Mouse (Mus musculus) forebrain, embryonic 11.5 days (tissue): ENCODE measurements around the gene Bzw1. TPM values are rescaled to one million over a fixed set of nuclear protein-coding genes. Genes with fewer than 3 reads are reported as not detected.

Source experiments
- ATAC-seq: fragments of 200-750 bp; cut with Nextera tagmentation; replicated peaks from 2 replicates; pipeline ENCODE4 v1.8.0; 2017; ENCODE audit warnings: moderate TSS enrichment; ENCODE audit not compliant: low FRiP score
- DNase-seq: peaks from one replicate; pipeline ENCODE4 v3.0.0-alpha.2; 2017; ENCODE audit warnings: low spot score
- H3K27ac ChIP-seq: fragments of 300-500 bp; sonication (generic); 2 replicates; pipeline ENCODE4 v1.5.1; 2014; ENCODE audit warnings: low read depth, low read length
- H3K27me3 ChIP-seq: fragments of 300-500 bp; sonication (generic); 2 replicates; pipeline ENCODE4 v1.6.1; 2014; ENCODE audit warnings: mild to moderate bottlenecking, low read length, mixed read lengths; ENCODE audit not compliant: control insufficient read depth, insufficient read depth
- H3K36me3 ChIP-seq: fragments of 300-500 bp; sonication (generic); 2 replicates; pipeline ENCODE4 v1.6.1; 2014; ENCODE audit warnings: mild to moderate bottlenecking, low read length, moderate library complexity, mixed read lengths; ENCODE audit not compliant: control insufficient read depth, insufficient read depth
- H3K4me1 ChIP-seq: fragments of 300-500 bp; sonication (generic); replicated peaks from 2 replicates; pipeline ENCODE4 v1.6.1; 2014; ENCODE audit warnings: low read length, mixed read lengths; ENCODE audit not compliant: control insufficient read depth, insufficient read depth
- H3K4me2 ChIP-seq: fragments of 300-500 bp; sonication (generic); 2 replicates; pipeline ENCODE4 v1.6.1; 2014; ENCODE audit warnings: low read depth, mild to moderate bottlenecking, low read length, moderate library complexity, mixed read lengths; ENCODE audit not compliant: severe bottlenecking
- H3K4me3 ChIP-seq: fragments of 300-500 bp; sonication (generic); 2 replicates; pipeline ENCODE4 v1.5.1; 2014; ENCODE audit warnings: low read depth, low read length
- H3K9ac ChIP-seq: fragments of 300-500 bp; sonication (generic); 2 replicates; pipeline ENCODE4 v1.6.1; 2014; ENCODE audit warnings: low read length
- H3K9me3 ChIP-seq: fragments of 300-500 bp; sonication (generic); 2 replicates; pipeline ENCODE4 v1.6.1; 2016; ENCODE audit warnings: low read length, mixed read lengths; ENCODE audit not compliant: control insufficient read depth
- WGBS: fragments of 180-500 bp; shearing (Covaris S2); extraction: QIAGEN DNeasy Blood & Tissue Kit; methylation state at CpG from one replicate; pipeline ENCODE4 v1.1.7; 2014; 5-methylcytosine and 5-hydroxymethylcytosine counted together
- polyA plus RNA-seq: library from polyadenylated mRNA; unstranded; fragments of >200 nt; fragmentation: Nextera tagmentation; extraction: Ambion mirVana; gene quantifications from 2 replicates; pipeline ENCODE4 v1.2.1, GENCODE M21; 2014

Gene Bzw1
- polyA plus RNA-seq, 1 experiment from 2014 or later, result 551 TPM

DNA sequence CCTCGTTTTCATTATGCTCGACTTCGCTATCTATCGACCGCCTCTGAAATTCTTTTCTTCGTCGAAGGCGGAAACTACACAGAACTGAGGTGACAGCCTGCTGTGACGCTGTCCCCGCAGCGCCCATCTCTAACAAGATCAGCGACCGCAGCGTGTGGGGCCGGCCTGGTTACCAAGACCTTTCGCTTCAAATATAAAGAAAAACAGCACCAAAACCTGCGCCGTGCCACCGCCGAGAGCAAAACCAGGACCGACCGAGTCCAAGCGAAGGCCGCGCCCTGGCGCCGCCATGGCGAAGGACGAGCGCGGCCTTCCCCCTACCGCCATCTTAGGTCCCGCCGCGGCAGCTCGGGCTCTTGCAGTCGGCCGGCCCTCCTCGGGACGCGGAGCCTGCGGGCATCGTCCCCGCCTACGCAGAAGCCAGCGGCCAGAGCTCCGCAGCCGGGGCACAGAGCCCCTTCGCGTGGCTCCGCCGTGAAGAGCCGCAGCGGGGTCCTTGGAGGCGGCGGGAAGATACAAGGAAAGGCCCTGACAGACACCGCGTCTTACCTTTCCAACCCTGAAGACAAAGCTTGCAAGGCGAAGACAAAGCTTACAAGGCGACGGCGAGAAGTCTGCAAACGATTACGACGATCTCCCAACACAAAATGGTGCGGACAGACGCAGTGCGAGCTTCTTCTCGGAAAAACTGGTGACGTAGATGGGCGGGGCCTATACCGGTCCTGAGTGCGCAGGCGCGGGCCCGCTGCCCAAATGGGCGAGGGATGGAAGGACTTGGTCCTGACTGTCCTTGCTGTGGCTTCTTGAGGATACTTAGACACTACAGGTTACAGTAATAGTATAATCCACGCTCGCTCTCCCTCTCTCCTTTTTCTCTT, 30.9 kb downstream of the Bzw1 start, which contains the start of gene Clk1:
TSS of gene Clk1 (minus strand) at position 696 of the 878 bp plus-strand sequence.
- H3K27me3 ChIP-seq, result no peaks in the 10 kb centered on the region
- H3K36me3 ChIP-seq, result peaks cover 10% of the 10 kb centered on the region; the same call in 1 of the 2 replicates
- DNase-seq, result peak; percentile 95
- peak within 1 kb of the TSS; percentile 71 for H3K4me2 ChIP-seq
- no peaks in the 10 kb centered on the region for H3K9me3 ChIP-seq
- H3K27ac ChIP-seq, result peak within 1 kb of the TSS; percentile 92
- H3K4me1 ChIP-seq, result no peaks in the 10 kb centered on the region; the same call in 1 of the 2 replicates
- under 1% methylated on average over 79 of the region's 79 CpGs for WGBS
- ATAC-seq, result peak; percentile 94
- peak within 1 kb of the TSS; percentile 75 for H3K4me3 ChIP-seq
- H3K9ac ChIP-seq, result peak within 1 kb of the TSS; percentile 95

- no peak overlapping the region for H3K4me3 ChIP-seq
- no peaks in the 10 kb centered on the region; the same call in 1 of the 2 replicates for H3K4me1 ChIP-seq
- H3K36me3 ChIP-seq, result peaks cover 6% of the 10 kb centered on the region; the same call in 1 of the 2 replicates
- WGBS, result 82% methylated on average over 3 of the region's 3 CpGs
- H3K27ac ChIP-seq, result no peak overlapping the region
- no peak overlapping the region for H3K4me2 ChIP-seq
- no peak for DNase-seq
- no peaks in the 10 kb centered on the region for H3K9me3 ChIP-seq
- 0 out of 2 replicates have a peak, but pooled peaks have one; percentile 25 for ATAC-seq
- no peak overlapping the region for H3K9ac ChIP-seq
- no peaks in the 10 kb centered on the region for H3K27me3 ChIP-seq
These were observed 31.9 kb downstream of the Bzw1 start for GRCm38 (mm10) chr1:58424551-58424950.

DNA sequence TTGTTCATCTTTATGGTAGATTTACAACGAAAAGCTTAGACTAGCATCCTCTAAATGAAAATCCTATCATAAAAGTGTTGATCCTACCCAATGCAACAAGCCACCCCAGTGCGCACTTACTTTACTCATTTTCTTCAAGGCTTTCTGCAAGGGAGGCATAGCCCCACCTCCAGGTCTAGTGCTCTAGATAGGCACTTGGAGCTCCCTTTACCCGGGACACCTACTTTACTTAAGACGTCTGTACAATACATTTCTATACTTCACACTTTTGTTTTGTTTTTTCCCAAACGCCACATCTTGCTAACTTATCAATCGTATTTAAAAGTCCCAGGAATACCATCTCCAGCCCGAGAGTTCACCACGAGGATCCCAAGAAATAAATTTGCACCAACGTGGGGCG, 52.0 kb downstream of the Bzw1 start:
- H3K27ac ChIP-seq, result peak overlapping the region; percentile 55; the same call in 1 of the 2 replicates
- DNase-seq, result no peak
- 15% methylated on average over 10 of the region's 10 CpGs for WGBS
- H3K4me2 ChIP-seq, result peak overlapping the region; percentile 67
- no peaks in the 10 kb centered on the region for H3K9me3 ChIP-seq
- 0 out of 2 replicates have a peak, but pooled peaks have one; percentile 26 for ATAC-seq
- peak overlapping the region; percentile 41 for H3K4me3 ChIP-seq
- H3K4me1 ChIP-seq, result peaks cover 7% of the 10 kb centered on the region; the same call in 1 of the 2 replicates
- peaks cover 4% of the 10 kb centered on the region; the same call in 1 of the 2 replicates for H3K36me3 ChIP-seq
- no peaks in the 10 kb centered on the region for H3K27me3 ChIP-seq
- H3K9ac ChIP-seq, result peak overlapping the region; percentile 82

- peaks cover 7% of the 10 kb centered on the region; the same call in 1 of the 2 replicates for H3K4me1 ChIP-seq
- no peaks in the 10 kb centered on the region for H3K9me3 ChIP-seq
- DNase-seq (peak; percentile 89), ATAC-seq (peak; percentile 94)
- H3K9ac ChIP-seq, result peak within 1 kb of the TSS; percentile 82
- H3K27me3 ChIP-seq, result no peaks in the 10 kb centered on the region
- H3K27ac ChIP-seq, result peak within 1 kb of the TSS; percentile 55; the same call in 1 of the 2 replicates
- H3K4me2 ChIP-seq, result peak within 1 kb of the TSS; percentile 67
- peak within 1 kb of the TSS; percentile 41 for H3K4me3 ChIP-seq
- under 1% methylated on average over 33 of the region's 33 CpGs for WGBS
- peaks cover 4% of the 10 kb centered on the region; the same call in 1 of the 2 replicates for H3K36me3 ChIP-seq
These were observed 52.5 kb downstream of the Bzw1 start, which contains the start of the genes Nif3l1 and Ppil3 for GRCm38 (mm10) chr1:58445143-58445722. Gene Nif3l1 (plus strand): TSS chr1:58445151. Gene Ppil3 (minus strand): TSS chr1:58445486.

GRCm38 (mm10) chr1:58445861-58446260, 53.2 kb downstream of the Bzw1 start:
- Histone ChIP-seq H3K9ac (peak overlapping the region; percentile 82), H3K27ac (peak overlapping the region; percentile 55; the same call in 1 of the 2 replicates), H3K4me3 (peak overlapping the region; percentile 41), H3K9me3 (no peaks in the 10 kb centered on the region), H3K36me3 (peaks cover 4% of the 10 kb centered on the region; the same call in 1 of the 2 replicates), H3K4me1 (peaks cover 7% of the 10 kb centered on the region; the same call in 1 of the 2 replicates), H3K4me2 (peak overlapping the region; percentile 67), H3K27me3 (no peaks in the 10 kb centered on the region)
- 14% methylated on average over 11 of the region's 11 CpGs for WGBS
- ATAC-seq, result 0 out of 2 replicates have a peak, but pooled peaks have one; percentile 22
- DNase-seq, result no peak

GRCm38 (mm10) chr1:58447766-58448165, 55.1 kb downstream of the Bzw1 start:
- H3K9ac ChIP-seq, result no peak overlapping the region
- H3K4me2 ChIP-seq, result no peak overlapping the region
- no peaks in the 10 kb centered on the region for H3K9me3 ChIP-seq
- ATAC-seq (no peak), DNase-seq (no peak)
- no peak overlapping the region for H3K4me3 ChIP-seq
- WGBS, result 97% methylated on average over 7 of the region's 7 CpGs
- no peaks in the 10 kb centered on the region for H3K27me3 ChIP-seq
- H3K27ac ChIP-seq, result no peak overlapping the region
- H3K4me1 ChIP-seq, result peaks cover 7% of the 10 kb centered on the region; the same call in 1 of the 2 replicates
- H3K36me3 ChIP-seq, result peaks cover 8% of the 10 kb centered on the region; the same call in 1 of the 2 replicates

GRCm38 (mm10) chr1:58448396-58448795, 55.7 kb downstream of the Bzw1 start:
- Histone ChIP-seq H3K9me3 (no peaks in the 10 kb centered on the region), H3K27ac (no peak overlapping the region), H3K4me2 (no peak overlapping the region), H3K36me3 (peaks cover 11% of the 10 kb centered on the region; the same call in 1 of the 2 replicates), H3K27me3 (no peaks in the 10 kb centered on the region), H3K9ac (no peak overlapping the region), H3K4me1 (peaks cover 7% of the 10 kb centered on the region; the same call in 1 of the 2 replicates), H3K4me3 (no peak overlapping the region)
- WGBS, result 91% methylated on average over 7 of the region's 7 CpGs
- ATAC-seq (no peak), DNase-seq (no peak)

- Histone ChIP-seq H3K9ac (no peak overlapping the region), H3K4me2 (no peak overlapping the region), H3K4me3 (no peak overlapping the region), H3K27ac (no peak overlapping the region), H3K27me3 (no peaks in the 10 kb centered on the region), H3K36me3 (peaks cover 10% of the 10 kb centered on the region; the same call in 1 of the 2 replicates), H3K9me3 (no peaks in the 10 kb centered on the region), H3K4me1 (no peaks in the 10 kb centered on the region)
- ATAC-seq (no peak), DNase-seq (no peak)
- WGBS, result 90% methylated on average over 6 of the region's 6 CpGs
These were observed 61.6 kb downstream of the Bzw1 start for GRCm38 (mm10) chr1:58454316-58454715.
